Mouse (Mus musculus) G1E (cell line): Measurements from ENCODE around the gene Prokr1. TPM values are rescaled to one million over a fixed set of nuclear protein-coding genes. Genes with fewer than 3 reads are reported as not detected.
A peak's percentile ranks its signal among the peaks of the same experiment; 100 is the strongest.

Experiments used
- ATAC-seq: 2 replicates; pipeline ENCODE4 v1.8.0; 2016; ENCODE audit warnings: mild to moderate bottlenecking; ENCODE audit not compliant: insufficient number of reproducible peaks, poor library complexity, low FRiP score, severe bottlenecking; ENCODE audit errors: extremely low read depth
- DNase-seq: peaks from one replicate; pipeline ENCODE4 v3.0.0; 2012; ENCODE audit warnings: low spot score
- H3K27me3 ChIP-seq: 2 replicates; pipeline ENCODE4 v1.6.1; 2012; ENCODE audit warnings: mild to moderate bottlenecking, low read length, inconsistent platforms; ENCODE audit not compliant: insufficient read depth
- H3K36me3 ChIP-seq: replicated peaks from 2 replicates; pipeline ENCODE3; 2012; ENCODE audit warnings: mild to moderate bottlenecking, inconsistent platforms
- H3K4me1 ChIP-seq: 2 replicates; pipeline ENCODE4 v1.6.1; 2012; ENCODE audit warnings: low read depth, low read length, inconsistent platforms, mixed read lengths; ENCODE audit not compliant: insufficient read depth
- H3K4me3 ChIP-seq: 2 replicates; pipeline ENCODE4 v1.5.1; 2012; ENCODE audit warnings: low read depth, mild to moderate bottlenecking, inconsistent platforms, low read length, moderate library complexity, mixed read lengths
- H3K9me3 ChIP-seq: replicated peaks from 2 replicates; pipeline ENCODE4 v1.6.1; 2012; ENCODE audit warnings: inconsistent platforms
- CTCF ChIP-seq: IDR thresholded peaks from 2 replicates; pipeline ENCODE4 v1.5.1; 2012; ENCODE audit warnings: low read depth, low read length, inconsistent platforms, mixed read lengths
- GATA1 ChIP-seq: IDR thresholded peaks from 2 replicates; pipeline ENCODE4 v1.6.1; 2012; ENCODE audit warnings: borderline replicate concordance, low read length, inconsistent platforms, mixed read lengths
- GATA2 ChIP-seq: IDR thresholded peaks from 2 replicates; pipeline ENCODE4 v1.6.1; 2012; ENCODE audit warnings: low read depth, low read length, inconsistent platforms, borderline replicate concordance
- POLR2AphosphoS5 ChIP-seq: IDR thresholded peaks from 2 replicates; pipeline ENCODE4 v1.6.1; 2012; ENCODE audit warnings: low read depth, low read length, inconsistent platforms; ENCODE audit not compliant: insufficient replicate concordance
- TAL1 ChIP-seq: conservative IDR thresholded peaks from 2 replicates; pipeline ENCODE4 v1.6.1; 2012; ENCODE audit warnings: low read depth, low read length, inconsistent platforms, mixed read lengths
- polyA plus RNA-seq: library from polyadenylated mRNA; stranded (reverse); fragments of >175 nt; gene quantifications from 2 replicates; pipeline ENCODE4 v1.2.3, GENCODE M21; 2012
- total RNA-seq, 2 experiments: library from RNA; stranded (forward) in 1 of 2; stranded (reverse) in 1 of 2; fragments of 200-1000 nt in 1 of 2; fragments of >200 nt in 1 of 2; fragmentation: Nextera tagmentation in 1 of 2; gene quantifications; 2 replicates each; pipeline ENCODE4 v1.2.3; 2014 to 2017

Prokr1 gene
- total and polyA plus RNA-seq, 3 experiments = 0.33 to 6.3 (median 1.9) TPM

DNA sequence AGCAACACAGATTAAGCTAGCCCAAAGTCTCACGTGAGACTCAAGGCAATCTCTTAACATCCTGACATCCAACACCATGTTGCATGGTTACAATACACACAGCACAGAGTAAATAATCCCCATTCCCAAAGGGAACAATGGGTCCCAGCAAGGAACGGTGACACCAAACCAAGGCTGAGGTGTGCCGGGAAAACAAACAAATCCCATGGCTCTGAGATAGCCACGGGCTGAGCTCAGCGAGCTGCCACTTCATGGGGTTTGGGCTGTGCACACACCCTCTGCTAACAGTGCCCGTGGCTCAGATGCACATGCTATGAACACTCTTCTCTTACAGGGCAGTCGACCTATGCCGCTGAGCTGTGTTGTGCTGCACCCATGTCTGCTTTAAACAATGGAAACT is 27.5 kb upstream of the Prokr1 start:
- TF ChIP-seq CTCF (no peak), POLR2AphosphoS5 (no peak), TAL1 (no peak), GATA2 (no peak), GATA1 (no peak)
- Histone ChIP-seq H3K27me3 (peaks cover 2% of the 10 kb centered on the region; the same call in 1 of the 2 replicates), H3K4me1 (peaks cover 21% of the 10 kb centered on the region), H3K4me3 (no peak overlapping the region), H3K36me3 (no peaks in the 10 kb centered on the region), H3K9me3 (no peaks in the 10 kb centered on the region)
- DNase-seq (no peak), ATAC-seq (no peak)

DNA sequence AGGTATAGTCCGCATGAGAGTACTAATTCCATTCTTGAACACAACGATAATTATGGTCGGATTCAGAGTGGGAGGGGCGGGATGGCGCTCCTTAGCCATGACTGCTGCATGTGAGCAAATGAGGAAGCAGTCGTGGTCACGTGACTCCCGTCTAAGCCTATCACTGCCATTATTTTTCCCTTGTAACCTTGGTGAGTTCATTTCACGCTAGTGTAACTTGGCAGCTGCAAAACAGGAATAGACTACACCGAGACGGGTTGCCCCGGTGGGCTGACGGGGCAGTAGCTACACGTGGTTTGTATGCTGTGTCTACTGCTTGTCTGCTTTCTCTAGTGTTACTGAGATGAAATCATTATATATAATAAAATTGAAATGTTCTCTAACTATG is 25.1 kb upstream of the Prokr1 start:
- Histone ChIP-seq H3K4me3 (no peak overlapping the region), H3K4me1 (peaks cover 14% of the 10 kb centered on the region), H3K36me3 (no peaks in the 10 kb centered on the region), H3K9me3 (no peaks in the 10 kb centered on the region), H3K27me3 (peaks cover 2% of the 10 kb centered on the region; the same call in 1 of the 2 replicates)
- DNase-seq (no peak), ATAC-seq (no peak)
- TF ChIP-seq TAL1 (no peak), GATA1 (no peak), POLR2AphosphoS5 (no peak)

DNA sequence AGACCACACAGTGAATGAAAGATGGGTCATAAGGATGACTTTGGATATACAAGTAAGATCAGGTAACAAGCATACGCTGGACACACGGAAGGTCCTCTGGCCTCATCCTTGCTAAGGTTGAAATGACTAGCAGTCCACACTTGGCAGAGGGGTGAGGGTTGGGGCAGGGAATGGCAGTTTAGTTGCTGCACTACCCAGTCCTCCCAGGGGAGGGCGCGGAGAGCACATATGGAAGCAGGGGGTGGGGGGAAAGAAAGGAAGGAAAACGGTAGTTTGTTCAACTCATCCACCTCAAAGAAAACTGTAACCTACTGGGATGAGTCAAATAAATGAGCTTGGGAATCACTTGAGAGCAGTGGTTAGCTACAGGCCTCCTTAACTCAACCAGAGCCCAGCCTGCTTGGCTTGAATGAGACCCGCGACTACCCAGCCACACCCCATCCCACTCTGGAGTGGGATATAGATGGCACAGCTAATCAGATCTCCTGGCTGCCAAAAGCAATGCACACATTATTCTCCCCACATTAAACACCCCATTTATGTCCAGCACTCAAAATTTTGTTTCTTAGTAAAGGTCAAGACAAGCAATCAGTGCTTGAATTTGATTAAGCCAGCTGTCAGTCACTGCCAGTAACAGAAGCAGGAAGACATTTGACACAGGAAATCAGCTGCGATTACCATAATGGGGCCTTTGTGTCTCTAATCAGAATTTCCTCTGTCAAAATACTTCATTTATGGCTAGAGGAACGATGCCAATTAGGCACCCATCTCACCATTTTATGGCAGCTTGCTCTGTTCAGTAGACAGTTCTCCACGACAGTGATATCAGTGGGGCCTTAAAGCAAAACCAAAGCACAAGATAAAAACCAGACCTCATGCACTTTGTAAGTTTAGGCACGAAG is 24.5 kb upstream of the Prokr1 start:
- DNase-seq (peak; percentile 41), ATAC-seq (no peak)
- no peaks in the 10 kb centered on the region for H3K9me3 ChIP-seq
- H3K4me3 ChIP-seq = no peak overlapping the region
- no peaks in the 10 kb centered on the region for H3K36me3 ChIP-seq
- H3K27me3 ChIP-seq = peaks cover 2% of the 10 kb centered on the region; the same call in 1 of the 2 replicates
- H3K4me1 ChIP-seq = peaks cover 17% of the 10 kb centered on the region
- TF ChIP-seq CTCF (peak; percentile 62), TAL1 (no peak)

DNA sequence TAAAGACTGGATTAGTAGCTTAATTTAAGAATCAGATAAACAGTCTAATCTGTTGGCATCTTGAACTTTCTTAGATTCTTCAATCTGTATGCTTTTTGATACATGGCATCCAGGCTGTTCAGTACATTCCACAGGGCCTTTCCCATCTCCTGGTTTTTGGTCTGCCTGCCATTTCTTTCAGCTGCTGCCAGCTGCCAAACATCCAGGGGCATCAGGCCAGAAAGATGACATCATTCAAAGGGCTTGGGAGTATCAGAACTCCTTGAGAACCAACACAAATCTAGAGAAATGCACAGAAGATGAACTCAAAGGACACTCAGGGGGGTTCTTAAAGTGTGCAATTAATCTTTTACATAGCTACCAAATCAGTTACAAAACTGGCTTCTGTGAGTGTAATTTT is 9.3 kb upstream of the Prokr1 start:
- Histone ChIP-seq H3K4me1 (peaks cover 8% of the 10 kb centered on the region), H3K9me3 (no peaks in the 10 kb centered on the region), H3K36me3 (no peaks in the 10 kb centered on the region), H3K27me3 (peaks cover 39% of the 10 kb centered on the region), H3K4me3 (no peak overlapping the region)
- no peak for ATAC-seq
- no peak for DNase-seq
- no peak for TF ChIP-seq CTCF
- TF ChIP-seq POLR2AphosphoS5 = no peak
- no peak for TF ChIP-seq TAL1
- TF ChIP-seq GATA2 = no peak
- no peak for TF ChIP-seq GATA1

DNA sequence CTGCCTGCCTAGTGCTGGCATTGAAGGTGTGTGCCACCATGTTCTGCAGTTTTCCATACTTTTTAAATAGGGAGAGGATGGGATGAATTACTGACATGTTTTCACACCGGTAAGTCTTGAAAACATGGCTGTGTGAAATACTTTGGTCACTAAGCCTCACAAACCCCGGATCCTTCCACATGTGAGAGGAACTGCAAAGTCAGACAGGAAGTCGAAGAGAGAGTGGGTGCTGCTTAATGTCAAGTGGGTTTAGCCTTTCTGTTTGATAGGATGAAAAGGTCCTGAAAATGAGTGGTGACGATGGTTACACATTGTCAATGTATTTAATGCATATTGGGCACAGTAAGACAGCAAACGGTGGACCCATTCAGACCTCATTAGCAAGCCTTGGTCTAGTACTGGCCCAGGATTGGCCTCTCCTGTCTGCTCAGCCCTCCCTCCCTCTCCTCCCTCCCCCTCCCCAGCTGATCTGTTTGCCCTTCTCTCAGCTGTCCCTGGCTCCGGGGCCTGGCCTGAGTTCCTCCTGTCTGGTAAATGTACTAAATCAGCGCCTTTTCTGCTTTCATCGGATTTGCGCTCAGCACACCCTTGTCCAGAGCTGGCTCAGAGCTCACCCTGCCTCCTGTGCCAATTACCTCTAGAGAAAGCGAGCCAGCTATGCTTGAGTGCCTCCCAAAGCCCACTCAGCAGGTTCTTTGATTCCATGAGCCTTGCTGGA is 6.7 kb upstream of the Prokr1 start:
- Histone ChIP-seq H3K4me1 (peaks cover 10% of the 10 kb centered on the region), H3K36me3 (no peaks in the 10 kb centered on the region), H3K9me3 (no peaks in the 10 kb centered on the region), H3K4me3 (no peak overlapping the region), H3K27me3 (peaks cover 35% of the 10 kb centered on the region)
- DNase-seq (no peak), ATAC-seq (no peak)
- TF ChIP-seq GATA1 = no peak
- TF ChIP-seq CTCF = no peak
- no peak for TF ChIP-seq POLR2AphosphoS5
- no peak for TF ChIP-seq GATA2
- TF ChIP-seq TAL1 = no peak

DNA sequence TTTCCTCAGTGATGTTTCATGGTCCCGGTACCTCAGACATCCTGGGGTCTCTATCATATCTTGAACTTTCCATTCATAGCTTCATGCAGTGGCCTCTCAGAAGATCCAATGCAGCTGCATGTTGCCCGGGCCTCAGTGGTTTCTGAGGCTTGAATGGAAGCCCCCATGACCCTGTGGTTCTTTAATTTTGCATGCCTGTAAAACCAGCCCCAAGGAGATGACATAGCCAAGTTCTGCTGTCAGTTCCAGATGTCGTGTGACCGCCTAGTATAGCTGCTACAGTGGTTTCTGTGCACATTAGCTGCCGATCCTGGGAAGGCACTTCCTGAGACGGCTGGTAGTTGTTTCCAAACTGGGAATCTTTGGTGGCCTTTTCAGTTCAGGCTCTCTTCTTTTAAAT is 3.6 kb upstream of the Prokr1 start:
- H3K36me3 ChIP-seq = no peaks in the 10 kb centered on the region
- H3K4me1 ChIP-seq = peaks cover 32% of the 10 kb centered on the region
- H3K27me3 ChIP-seq = peaks cover 49% of the 10 kb centered on the region
- H3K4me3 ChIP-seq = no peak overlapping the region
- no peak for ATAC-seq
- DNase-seq = no peak
- no peak for TF ChIP-seq POLR2AphosphoS5
- no peak for TF ChIP-seq TAL1
- no peak for TF ChIP-seq CTCF
- no peak for TF ChIP-seq GATA2
- TF ChIP-seq GATA1 = no peak
- no peaks in the 10 kb centered on the region for H3K9me3 ChIP-seq
